Mouse (Mus musculus) heart, embryonic 11.5 days (tissue): ENCODE results near the gene Gm45713. TPM values are rescaled to one million over a fixed set of nuclear protein-coding genes. Genes with fewer than 3 reads are reported as not detected.

ENCODE experiments used
- ATAC-seq: fragments of 200-750 bp; cut with Nextera tagmentation; replicated peaks from 2 replicates; pipeline ENCODE4 v1.8.0; 2017; ENCODE audit warnings: moderate library complexity; ENCODE audit not compliant: insufficient number of reproducible peaks, low FRiP score, low TSS enrichment
- H3K27ac ChIP-seq: fragments of 300-500 bp; sonication (generic); 2 replicates; pipeline ENCODE4 v1.5.1; 2014; ENCODE audit warnings: mild to moderate bottlenecking, low read depth, low read length
- H3K27me3 ChIP-seq: fragments of 300-500 bp; sonication (generic); 2 replicates; pipeline ENCODE4 v1.6.1; 2014; ENCODE audit warnings: mild to moderate bottlenecking, low read length, mixed read lengths; ENCODE audit not compliant: control insufficient read depth, insufficient read depth
- H3K36me3 ChIP-seq: fragments of 300-500 bp; sonication (generic); 2 replicates; pipeline ENCODE4 v1.6.1; 2014; ENCODE audit warnings: mild to moderate bottlenecking, low read length, moderate library complexity, mixed read lengths; ENCODE audit not compliant: control insufficient read depth, insufficient read depth
- H3K4me1 ChIP-seq: fragments of 300-500 bp; sonication (generic); 2 replicates; pipeline ENCODE4 v1.6.1; 2014; ENCODE audit warnings: low read length; ENCODE audit not compliant: control insufficient read depth, insufficient read depth
- H3K4me2 ChIP-seq: fragments of 300-500 bp; sonication (generic); 2 replicates; pipeline ENCODE4 v1.6.1; 2014; ENCODE audit warnings: mild to moderate bottlenecking, moderate library complexity
- H3K4me3 ChIP-seq: fragments of 300-500 bp; sonication (generic); 2 replicates; pipeline ENCODE4 v1.5.1; 2014; ENCODE audit warnings: low read depth, low read length
- H3K9ac ChIP-seq: fragments of 300-500 bp; sonication (generic); 2 replicates; pipeline ENCODE4 v1.6.1; 2014; ENCODE audit warnings: mild to moderate bottlenecking, low read depth, low read length, moderate library complexity
- H3K9me3 ChIP-seq: fragments of 300-500 bp; sonication (generic); replicated peaks from 2 replicates; pipeline ENCODE4 v1.6.1; 2016; ENCODE audit warnings: low read length; ENCODE audit not compliant: control insufficient read depth
- WGBS: fragments of 180-500 bp; shearing (Covaris S2); extraction: QIAGEN DNeasy Blood & Tissue Kit; methylation state at CpG from one replicate; pipeline ENCODE4 v1.1.7; 2014; ENCODE audit not compliant: insufficient replicate concordance; 5-methylcytosine and 5-hydroxymethylcytosine counted together
- polyA plus RNA-seq: library from polyadenylated mRNA; unstranded; fragments of >200 nt; fragmentation: Nextera tagmentation; extraction: Ambion mirVana; gene quantifications from 2 replicates; pipeline ENCODE4 v1.2.1, GENCODE M21; 2014

Gene Gm45713
- polyA plus RNA-seq, 1 experiment from 2014 or later, result 0.21 TPM

GRCm38 (mm10) chr7:45161612-45162473 lies 25.8 kb upstream of the Gm45713 start:
- no peaks in the 10 kb centered on the region; the same call in 1 of the 2 replicates for H3K9me3 ChIP-seq
- ATAC-seq, result peak; percentile 58
- peaks cover 8% of the 10 kb centered on the region; the same call in 1 of the 2 replicates for H3K36me3 ChIP-seq
- peak overlapping the region; percentile 50; the same call in 1 of the 2 replicates for H3K9ac ChIP-seq
- 4% methylated on average over 35 of the region's 35 CpGs for WGBS
- H3K4me3 ChIP-seq, result peak overlapping the region; percentile 32
- peak overlapping the region; percentile 66 for H3K4me2 ChIP-seq
- H3K27ac ChIP-seq, result no peak overlapping the region
- H3K27me3 ChIP-seq, result peaks cover 45% of the 10 kb centered on the region
- no peaks in the 10 kb centered on the region for H3K4me1 ChIP-seq

- ATAC-seq, result no peak
- no peaks in the 10 kb centered on the region for H3K4me1 ChIP-seq
- WGBS, result 90% methylated on average over 3 of the region's 3 CpGs
- H3K27ac ChIP-seq, result no peak overlapping the region
- peaks cover 8% of the 10 kb centered on the region; the same call in 1 of the 2 replicates for H3K36me3 ChIP-seq
- H3K4me2 ChIP-seq, result no peak overlapping the region
- H3K9ac ChIP-seq, result no peak overlapping the region
- H3K9me3 ChIP-seq, result no peaks in the 10 kb centered on the region; the same call in 1 of the 2 replicates
- H3K27me3 ChIP-seq, result peaks cover 35% of the 10 kb centered on the region
- H3K4me3 ChIP-seq, result no peak overlapping the region
Observed at GRCm38 (mm10) chr7:45160866-45161265, 24.8 kb upstream of the Gm45713 start.

- H3K36me3 ChIP-seq, result peaks cover 8% of the 10 kb centered on the region; the same call in 1 of the 2 replicates
- WGBS, result 90% methylated on average over 6 of the region's 6 CpGs
- no peaks in the 10 kb centered on the region; the same call in 1 of the 2 replicates for H3K9me3 ChIP-seq
- no peak for ATAC-seq
- H3K4me2 ChIP-seq, result no peak overlapping the region
- H3K9ac ChIP-seq, result no peak overlapping the region
- no peak overlapping the region for H3K4me3 ChIP-seq
- no peak overlapping the region for H3K27ac ChIP-seq
- H3K27me3 ChIP-seq, result peaks cover 30% of the 10 kb centered on the region
- H3K4me1 ChIP-seq, result no peaks in the 10 kb centered on the region
Observed at GRCm38 (mm10) chr7:45160316-45160800, 24.3 kb upstream of the Gm45713 start.

- Histone ChIP-seq H3K4me1 (no peaks in the 10 kb centered on the region; the same call in 1 of the 2 replicates), H3K4me3 (no peak overlapping the region), H3K27ac (no peak overlapping the region), H3K4me2 (no peak overlapping the region), H3K9me3 (no peaks in the 10 kb centered on the region; the same call in 1 of the 2 replicates), H3K9ac (no peak overlapping the region), H3K27me3 (peaks cover 16% of the 10 kb centered on the region), H3K36me3 (peaks cover 8% of the 10 kb centered on the region; the same call in 1 of the 2 replicates)
- WGBS, result 87% methylated on average over 6 of the region's 6 CpGs
- ATAC-seq, result no peak
Observed at GRCm38 (mm10) chr7:45158991-45159390, 23.0 kb upstream of the Gm45713 start.

- 86% methylated on average over 14 of the region's 14 CpGs for WGBS
- Histone ChIP-seq H3K4me2 (no peak overlapping the region), H3K27me3 (peaks cover under 1% of the 10 kb centered on the region), H3K27ac (no peak overlapping the region), H3K36me3 (peaks cover 8% of the 10 kb centered on the region; the same call in 1 of the 2 replicates), H3K4me3 (no peak overlapping the region), H3K9me3 (no peaks in the 10 kb centered on the region; the same call in 1 of the 2 replicates), H3K9ac (no peak overlapping the region), H3K4me1 (no peaks in the 10 kb centered on the region; the same call in 1 of the 2 replicates)
- ATAC-seq, result no peak
Observed at GRCm38 (mm10) chr7:45157459-45157858, 21.4 kb upstream of the Gm45713 start.

GRCm38 (mm10) chr7:45156206-45156605 lies 20.2 kb upstream of the Gm45713 start:
- H3K4me2 ChIP-seq, result no peak overlapping the region
- no peak overlapping the region for H3K27ac ChIP-seq
- no peak overlapping the region for H3K9ac ChIP-seq
- no peak overlapping the region for H3K4me3 ChIP-seq
- no peaks in the 10 kb centered on the region; the same call in 1 of the 2 replicates for H3K9me3 ChIP-seq
- ATAC-seq, result no peak
- WGBS, result 89% methylated on average over 15 of the region's 15 CpGs
- H3K4me1 ChIP-seq, result no peaks in the 10 kb centered on the region; the same call in 1 of the 2 replicates
- H3K36me3 ChIP-seq, result peaks cover 8% of the 10 kb centered on the region; the same call in 1 of the 2 replicates
- H3K27me3 ChIP-seq, result no peaks in the 10 kb centered on the region

- WGBS, result 84% methylated on average over 9 of the region's 9 CpGs
- no peaks in the 10 kb centered on the region for H3K27me3 ChIP-seq
- no peaks in the 10 kb centered on the region for H3K9me3 ChIP-seq
- H3K36me3 ChIP-seq, result peaks cover 8% of the 10 kb centered on the region; the same call in 1 of the 2 replicates
- no peak for ATAC-seq
- H3K4me1 ChIP-seq, result peaks cover 2% of the 10 kb centered on the region
- H3K27ac ChIP-seq, result no peak overlapping the region
- H3K9ac ChIP-seq, result no peak overlapping the region
- H3K4me2 ChIP-seq, result no peak overlapping the region
- no peak overlapping the region for H3K4me3 ChIP-seq
Observed at GRCm38 (mm10) chr7:45155590-45155989, 19.6 kb upstream of the Gm45713 start.

- Histone ChIP-seq H3K36me3 (peaks cover 6% of the 10 kb centered on the region; the same call in 1 of the 2 replicates), H3K9me3 (no peaks in the 10 kb centered on the region), H3K9ac (peak overlapping the region; percentile 34; the same call in 1 of the 2 replicates), H3K27ac (0 out of 2 replicates have a peak overlapping the region, but pooled peaks have one; percentile 15), H3K4me1 (peaks cover 3% of the 10 kb centered on the region), H3K27me3 (no peaks in the 10 kb centered on the region), H3K4me2 (peak overlapping the region; percentile 91), H3K4me3 (peak overlapping the region; percentile 74)
- WGBS, result 69% methylated on average over 12 of the region's 12 CpGs
- 0 out of 2 replicates have a peak, but pooled peaks have one; percentile 0 for ATAC-seq
Observed at GRCm38 (mm10) chr7:45154993-45155514, 19.0 kb upstream of the Gm45713 start.
